Mouse (Mus musculus): ENCODE measurements around the gene Olfr1438-ps1.

- TF ChIP-seq NELFE (IDR thresholded peaks at IDR 0.05; ENCODE audit: low read depth, low read length) (no peak), EP300 (IDR thresholded peaks at IDR 0.05; ENCODE audit: low read length) (no peak), TCF12 (IDR thresholded peaks at IDR 0.05; ENCODE audit: low read depth, low read length) (no peak), MEF2A (IDR thresholded peaks at IDR 0.05; ENCODE audit: borderline replicate concordance, low read depth, low read length) (no peak), POLR2A (IDR thresholded peaks at IDR 0.05; ENCODE audit: low read depth, low read length) (no peak), USF1 (IDR thresholded peaks at IDR 0.05; ENCODE audit: low read depth, low read length) (no peak), CTCF (conservative IDR thresholded peaks at IDR 0.05 in 1 of 2, IDR thresholded peaks at IDR 0.05 in 1 of 2; ENCODE audit: low read depth in 2 of 2, low read length in 2 of 2) (no peak), ZKSCAN1 (IDR thresholded peaks at IDR 0.05; ENCODE audit: borderline replicate concordance, low read depth, low read length) (no peak), ZC3H11A (IDR thresholded peaks at IDR 0.05; ENCODE audit: low read depth, low read length) (no peak), UBTF (IDR thresholded peaks at IDR 0.05; ENCODE audit: low read depth, low read length) (no peak), MAFK (IDR thresholded peaks at IDR 0.05; ENCODE audit: insufficient replicate concordance, low read length) (no peak), KAT2A (IDR thresholded peaks at IDR 0.05; ENCODE audit: insufficient replicate concordance, low read length) (no peak)
Observed at GRCm38 (mm10) chr19:12279554-12279953, 56.2 kb downstream of the Olfr1438-ps1 start, which contains the start of gene Olfr1434.
